Mouse (Mus musculus): ENCODE data around the gene Serinc4. TPM values are rescaled to one million over a fixed set of nuclear protein-coding genes. Genes with fewer than 3 reads are reported as not detected.
A peak's percentile ranks its signal among the peaks of the same experiment; 100 is the strongest.

Serinc4 gene
- total RNA-seq, 2 experiments from 2014 or later, result 0.46 to 0.62 TPM

GRCm38 (mm10) chr2:121449545-121450011, 7.0 kb downstream of the Serinc4 start:
- intact Hi-C loops (cut with DNase I), result loop anchor here (1.0 kb wide), 1 partner anchor 25 kb away; the partner anchor contains the start of gene Mfap1b
- peak in 1 of 2 experiments; percentile 64 for DNase-seq (ENCODE audit: low spot score in 2 of 2)

GRCm38 (mm10) chr2:121448739-121449535, 7.6 kb downstream of the Serinc4 start, which contains the start of gene Serf2:
Gene Serf2 (plus strand): TSS chr2:121449195.
- intact Hi-C loops (cut with DNase I), result loop anchor here (1.0 kb wide), 1 partner anchor 25 kb away; the partner anchor contains the start of gene Mfap1b
- DNase-seq (ENCODE audit: low spot score in 2 of 2), result peak; percentile 98 to 99

- DNase-seq (ENCODE audit: low spot score in 2 of 2), result peak; percentile 41 to 46
- intact Hi-C loops (cut with DNase I), result no loop called here
These were observed 8.4 kb downstream of the Serinc4 start for GRCm38 (mm10) chr2:121448136-121448535.

GRCm38 (mm10) chr2:121447006-121447405, 9.6 kb downstream of the Serinc4 start:
- no peak for DNase-seq (ENCODE audit: low spot score in 2 of 2)
- intact Hi-C loops (cut with DNase I), result no loop called here

GRCm38 (mm10) chr2:121446506-121446905, 10.1 kb downstream of the Serinc4 start:
- DNase-seq (ENCODE audit: low spot score in 2 of 2), result no peak
- intact Hi-C loops (cut with DNase I), result no loop called here

GRCm38 (mm10) chr2:121445117-121445516, 11.5 kb downstream of the Serinc4 start:
- intact Hi-C loops (cut with DNase I), result no loop called here
- no peak for DNase-seq (ENCODE audit: low spot score in 2 of 2)

GRCm38 (mm10) chr2:121444178-121444577, 12.4 kb downstream of the Serinc4 start, which contains the start of gene Ell3:
Gene Ell3 (minus strand): TSS chr2:121444278.
- DNase-seq (ENCODE audit: low spot score in 2 of 2), result no peak
- intact Hi-C loops (cut with DNase I), result no loop called here

- intact Hi-C loops (cut with DNase I), result no loop called here
- DNase-seq (ENCODE audit: low spot score in 2 of 2), result no peak
These were observed 13.6 kb downstream of the Serinc4 start for GRCm38 (mm10) chr2:121443068-121443349.

- intact Hi-C loops (cut with DNase I), result no loop called here
- no peak for DNase-seq (ENCODE audit: low spot score in 2 of 2)
These were observed 14.1 kb downstream of the Serinc4 start for GRCm38 (mm10) chr2:121442259-121443067.

GRCm38 (mm10) chr2:121441800-121442199, 14.8 kb downstream of the Serinc4 start:
- intact Hi-C loops (cut with DNase I), result no loop called here
- no peak for DNase-seq (ENCODE audit: low spot score in 2 of 2)

GRCm38 (mm10) chr2:121440834-121441605, 15.6 kb downstream of the Serinc4 start:
- intact Hi-C loops (cut with DNase I), result no loop called here
- no peak for DNase-seq (ENCODE audit: low spot score in 2 of 2)

GRCm38 (mm10) chr2:121439746-121440145, 16.8 kb downstream of the Serinc4 start:
- DNase-seq (ENCODE audit: low spot score in 2 of 2), result no peak
- intact Hi-C loops (cut with DNase I), result no loop called here

GRCm38 (mm10) chr2:121434854-121435253, 21.7 kb downstream of the Serinc4 start:
- intact Hi-C loops (cut with DNase I), result no loop called here

GRCm38 (mm10) chr2:121425890-121426289, 30.7 kb downstream of the Serinc4 start:
- intact Hi-C loops (cut with DNase I), result no loop called here
- DNase-seq (ENCODE audit: low spot score in 2 of 2), result no peak

More at GRCm38 (mm10) chr2:121434854-121435253, 21.7 kb downstream of the Serinc4 start:
- no peak for DNase-seq (ENCODE audit: low spot score in 2 of 2)

GRCm38 (mm10) chr2:121423166-121423565, 33.4 kb downstream of the Serinc4 start:
- DNase-seq (ENCODE audit: low spot score in 2 of 2), result no peak
- intact Hi-C loops (cut with DNase I), result no loop called here

GRCm38 (mm10) chr2:121418476-121418875, 38.1 kb downstream of the Serinc4 start:
- no peak for DNase-seq (ENCODE audit: low spot score in 2 of 2)
- intact Hi-C loops (cut with DNase I), result no loop called here

- intact Hi-C loops (cut with DNase I), result no loop called here
- DNase-seq (ENCODE audit: low spot score in 2 of 2), result no peak
These were observed 40.2 kb downstream of the Serinc4 start for GRCm38 (mm10) chr2:121416356-121416755.

GRCm38 (mm10) chr2:121415591-121415990, 41.0 kb downstream of the Serinc4 start:
- peak; percentile 29 to 52 for DNase-seq (ENCODE audit: low spot score in 2 of 2)

GRCm38 (mm10) chr2:121415103-121415502, 41.5 kb downstream of the Serinc4 start:
- intact Hi-C loops (cut with DNase I), result no loop called here
- DNase-seq (ENCODE audit: low spot score in 2 of 2), result no peak

More at GRCm38 (mm10) chr2:121415591-121415990, 41.0 kb downstream of the Serinc4 start:
- intact Hi-C loops (cut with DNase I), result no loop called here
